ENCODE assay signal across 9 mouse cellular contexts in genomic region chr19:30032206-30032605, GRCm38 (mm10). TPM values are rescaled to one million over a fixed set of nuclear protein-coding genes. Genes with fewer than 3 reads are reported as not detected.
DNase-seq lines count a peak whose midpoint lies in the region; ATAC-seq and TF ChIP-seq lines count a peak whose summit lies in the region.
"Had no signal": no experiment of that assay in that cellular context is flagged by ENCODE, and none has a peak within 500 bp of the region (broad histone marks: within the 10 kb centered on the region; RNA-seq: fewer than 3 reads in every experiment).

No protein-coding gene starts in this region.

- no peak overlapping the region for H3K9ac ChIP-seq in heart, embryonic 11.5 days (ENCODE audit: low read depth, low read length)
- no peak overlapping the region for H3K9ac ChIP-seq in forebrain, postnatal 0 days

- ATAC-seq in heart, embryonic 11.5 days (replicated peaks; ENCODE audit: insufficient number of reproducible peaks, low FRiP score, low TSS enrichment) = no peak
- no peak for ATAC-seq in forebrain, postnatal 0 days

- peak overlapping the region; percentile 71 for H3K4me3 ChIP-seq in heart, embryonic 11.5 days (ENCODE audit: low read depth, low read length)
- peak overlapping the region; percentile 93; the same call in 1 of the 2 replicates for H3K4me3 ChIP-seq in E14TG2a.4 (replicated peaks; ENCODE audit: low read length)
- peak overlapping the region; percentile 98 for H3K4me3 ChIP-seq in forebrain, postnatal 0 days (ENCODE audit: low read depth, low read length)
- H3K4me3 ChIP-seq in macrophage (ENCODE audit: inconsistent target) = peak overlapping the region; percentile 77

- DNase-seq in heart, adult 11 months = no peak
- DNase-seq in forebrain, postnatal 0 days = no peak
- no peak for DNase-seq in right cerebral cortex, postnatal 25 days
- DNase-seq in natural killer cell, adult 2 months (ENCODE audit: low spot score in 2 of 2) = no peak
- no peak for DNase-seq in spleen, postnatal 36 days (ENCODE audit: low spot score in 2 of 2)

- H3K79me2 ChIP-seq in macrophage (ENCODE audit: inconsistent target) = peaks cover 63% of the 10 kb centered on the region

- 70% methylated on average over 3 of the region's 3 CpGs for WGBS in heart, embryonic 11.5 days (ENCODE audit: insufficient replicate concordance)
- WGBS in forebrain, postnatal 0 days = 60% methylated on average over 3 of the region's 3 CpGs
- WGBS in macrophage (ENCODE audit: missing documents) = 61% methylated on average over 3 of the region's 3 CpGs

- H3K27me3 ChIP-seq in heart, embryonic 11.5 days (ENCODE audit: control insufficient read depth, insufficient read depth, low read length) = no peaks in the 10 kb centered on the region
- H3K27me3 ChIP-seq in E14TG2a.4 (ENCODE audit: insufficient read depth, low read length) = peaks cover 38% of the 10 kb centered on the region
- no peaks in the 10 kb centered on the region for H3K27me3 ChIP-seq in forebrain, postnatal 0 days (ENCODE audit: insufficient read depth, low read length)

- no peak overlapping the region for H3K27ac ChIP-seq in heart, embryonic 11.5 days (ENCODE audit: low read depth, low read length)
- no peak overlapping the region for H3K27ac ChIP-seq in forebrain, postnatal 0 days (ENCODE audit: low read depth, low read length)
- H3K27ac ChIP-seq in macrophage = peak overlapping the region; percentile 76

- no peaks in the 10 kb centered on the region for H3K9me3 ChIP-seq in heart, embryonic 11.5 days (replicated peaks; ENCODE audit: control insufficient read depth, low read length)
- no peaks in the 10 kb centered on the region for H3K9me3 ChIP-seq in E14TG2a.4 (ENCODE audit: low read length)
- no peaks in the 10 kb centered on the region for H3K9me3 ChIP-seq in forebrain, postnatal 0 days (ENCODE audit: low read length)

- TF ChIP-seq CTCF in E14TG2a.4 (conservative IDR thresholded peaks at IDR 0.05; ENCODE audit: low read length) = no peak
- TF ChIP-seq CTCF in forebrain, postnatal 0 days (IDR thresholded peaks at IDR 0.05; ENCODE audit: low read depth) = no peak

- peaks cover 9% of the 10 kb centered on the region; the same call in 1 of the 2 replicates for H3K4me1 ChIP-seq in heart, embryonic 11.5 days (ENCODE audit: control insufficient read depth, insufficient read depth, low read length)
- H3K4me1 ChIP-seq in E14TG2a.4 (replicated peaks; ENCODE audit: low read depth, low read length) = peaks cover 57% of the 10 kb centered on the region
- peaks cover 32% of the 10 kb centered on the region for H3K4me1 ChIP-seq in forebrain, postnatal 0 days (ENCODE audit: insufficient read depth)

- peak overlapping the region; percentile 81 for H3K4me2 ChIP-seq in heart, embryonic 11.5 days
- peak overlapping the region; percentile 81 for H3K4me2 ChIP-seq in forebrain, postnatal 0 days (ENCODE audit: low read depth)

- no peaks in the 10 kb centered on the region for H3K36me3 ChIP-seq in heart, embryonic 11.5 days (ENCODE audit: control insufficient read depth, insufficient read depth, low read length)
- H3K36me3 ChIP-seq in E14TG2a.4 (ENCODE audit: insufficient read depth, low read length) (peaks cover 6% of the 10 kb centered on the region), macrophage (ENCODE audit: inconsistent target) (no peaks in the 10 kb centered on the region)
- H3K36me3 ChIP-seq in forebrain, postnatal 0 days (ENCODE audit: insufficient read depth) = no peaks in the 10 kb centered on the region

RNA-seq across cellular contexts. Expression of gene Uhrf2, which starts 1.9 kb away (rescaled TPM):
- polyA plus RNA-seq in heart, embryonic 11.5 days (2014; fragmentation: Nextera tagmentation; extraction: Ambion mirVana) = 58.3 and 60.5 TPM in 2 replicates
- total RNA-seq in forebrain, postnatal 0 days (2014; rRNA removed) = 77.8 and 79.0 TPM in 2 replicates
- polyA plus RNA-seq in forebrain, postnatal 0 days (2015; fragmentation: Nextera tagmentation; extraction: Ambion mirVana) = 22.6 and 28.1 TPM in 2 replicates
- total RNA-seq in macrophage (2018; cell fraction: chromatin; rRNA removed) = 100 to 1,000 TPM; 125 to 431 (median 187) TPM
- total RNA-seq in macrophage (2018; cell fraction: cytosol; rRNA removed) = 10 to 100 TPM; 32.8 to 61.8 (median 45.4) TPM
- total RNA-seq in macrophage (2018; cell fraction: nucleus; rRNA removed) = 100 to 1,000 TPM in 19 of 26 experiments, 10 to 100 TPM in 7; 70.5 to 252 (median 136) TPM
- 43.7 to 57.4 TPM (median 51.4 TPM) in 3 replicates for polyA plus RNA-seq in macrophage (2018)

RNA-seq across cellular contexts. Expression of gene Trpd52l3, which starts 28.6 kb away (rescaled TPM):
- not detected in 2 replicates for polyA plus RNA-seq in heart, embryonic 11.5 days (2014; fragmentation: Nextera tagmentation; extraction: Ambion mirVana)
- total RNA-seq in forebrain, postnatal 0 days (2014; rRNA removed) = not detected in 2 replicates
- not detected in 2 replicates for polyA plus RNA-seq in forebrain, postnatal 0 days (2015; fragmentation: Nextera tagmentation; extraction: Ambion mirVana)
- not detected for total RNA-seq in macrophage (2018; cell fraction: chromatin; rRNA removed)
- not detected for total RNA-seq in macrophage (2018; cell fraction: cytosol; rRNA removed)
- not detected for total RNA-seq in macrophage (2018; cell fraction: nucleus; rRNA removed)
- not detected in 3 replicates for polyA plus RNA-seq in macrophage (2018)
- total RNA-seq: common myeloid progenitor, adult 5-6 weeks had no signal
